Comparison of ENCODE assay signal across 15 mouse cellular contexts in genomic region chr9:96870104-96870503, GRCm38 (mm10). TPM values are rescaled to one million over a fixed set of nuclear protein-coding genes. Genes with fewer than 3 reads are reported as not detected.
DNase-seq lines count a peak whose midpoint lies in the region; ATAC-seq and TF ChIP-seq lines count a peak whose summit lies in the region.
"Had no signal": no experiment of that assay in that cellular context is flagged by ENCODE, and none has a peak within 500 bp of the region (broad histone marks: within the 10 kb centered on the region; RNA-seq: fewer than 3 reads in every experiment).

No protein-coding gene starts in this region.

- in situ Hi-C loops in CH12.LX (cut with MboI; ENCODE audit: low pct_ligation_motif_present, low pct_unique_long_range_greater_than_20kb, low sequenced_read_pairs), result no loop called here

- no peak overlapping the region for H3K4me3 ChIP-seq in heart, embryonic 11.5 days (ENCODE audit: low read depth, low read length)
- H3K4me3 ChIP-seq in CH12.LX (replicated peaks in 1 of 3; ENCODE audit: low read depth in 2 of 3, low read length in 2 of 3, poor library complexity in 1 of 3), result no peak overlapping the region
- H3K4me3 ChIP-seq: erythroblast, embryonic 14.5 days; hindbrain, embryonic 12.5 days; limb, embryonic 12.5 days; stomach, embryonic 15.5 days had no signal

- no peak overlapping the region for H3K9ac ChIP-seq in heart, embryonic 11.5 days (ENCODE audit: low read depth, low read length)
- H3K9ac ChIP-seq in CH12.LX (ENCODE audit: insufficient read depth, low read depth), result no peak overlapping the region
- H3K9ac ChIP-seq: hindbrain, embryonic 12.5 days; limb, embryonic 12.5 days; stomach, embryonic 15.5 days had no signal

- H3K4me1 ChIP-seq in heart, embryonic 11.5 days (ENCODE audit: control insufficient read depth, insufficient read depth, low read length), result peaks cover 10% of the 10 kb centered on the region
- peaks cover 9 to 62% of the 10 kb centered on the region in 2 experiments; a peak in 3 of 4 replicates for H3K4me1 ChIP-seq in CH12.LX (ENCODE audit: control insufficient read depth in 1 of 2, insufficient read depth in 2 of 2)
- H3K4me1 ChIP-seq: stomach, embryonic 15.5 days had no signal

- H3K36me3 ChIP-seq in heart, embryonic 11.5 days (ENCODE audit: control insufficient read depth, insufficient read depth, low read length), result no peaks in the 10 kb centered on the region
- H3K36me3 ChIP-seq in CH12.LX (replicated peaks in 1 of 2; ENCODE audit: control insufficient read depth in 1 of 2, insufficient read depth in 1 of 2, low read length in 1 of 2), result peaks cover 0 to 12% of the 10 kb centered on the region in 2 experiments
- H3K36me3 ChIP-seq: hindbrain, embryonic 12.5 days; limb, embryonic 12.5 days; stomach, embryonic 15.5 days had no signal

- dilution Hi-C loops in CH12.LX (cut with MboI; ENCODE audit: extremely low pct_ligation_motif_present, extremely low pct_unique_long_range_greater_than_20kb, low sequenced_read_pairs), result no loop called here

- H3K9me3 ChIP-seq in heart, embryonic 11.5 days (replicated peaks; ENCODE audit: control insufficient read depth, low read length), result 0 out of 2 replicates have a peak, but pooled peaks cover 3% of the 10 kb centered on the region
- H3K9me3 ChIP-seq in CH12.LX (replicated peaks; ENCODE audit: low read length), result peaks cover 8% of the 10 kb centered on the region

- 65% methylated on average over 8 of the region's 8 CpGs for WGBS in heart, embryonic 11.5 days (ENCODE audit: insufficient replicate concordance)

- no peaks in the 10 kb centered on the region for H3K79me2 ChIP-seq in CH12.LX (replicated peaks; ENCODE audit: control insufficient read depth, extremely low read depth, insufficient read depth, poor library complexity, severe bottlenecking)

- no peak for TF ChIP-seq CTCF in CH12.LX (conservative IDR thresholded peaks at IDR 0.05 in 1 of 2, IDR thresholded peaks at IDR 0.05 in 1 of 2; ENCODE audit: low read depth in 2 of 2, low read length in 2 of 2)

- TF ChIP-seq EP300 in CH12.LX (IDR thresholded peaks at IDR 0.05; ENCODE audit: low read length), result no peak

- H3K27ac ChIP-seq in heart, embryonic 11.5 days (ENCODE audit: low read depth, low read length), result peak overlapping the region; percentile 41; the same call in 1 of the 2 replicates
- no peak overlapping the region for H3K27ac ChIP-seq in CH12.LX (ENCODE audit: insufficient read depth, low read depth)
- H3K27ac ChIP-seq: hindbrain, embryonic 12.5 days; limb, embryonic 12.5 days; stomach, embryonic 15.5 days had no signal

- no peaks in the 10 kb centered on the region for H3K27me3 ChIP-seq in heart, embryonic 11.5 days (ENCODE audit: control insufficient read depth, insufficient read depth, low read length)
- no peaks in the 10 kb centered on the region for H3K27me3 ChIP-seq in CH12.LX (replicated peaks)
- H3K27me3 ChIP-seq: hindbrain, embryonic 12.5 days; limb, embryonic 12.5 days; stomach, embryonic 15.5 days had no signal

- ATAC-seq in heart, embryonic 11.5 days (replicated peaks; ENCODE audit: insufficient number of reproducible peaks, low FRiP score, low TSS enrichment), result no peak
- ATAC-seq in common myeloid progenitor, adult 5-6 weeks (replicated peaks; ENCODE audit: low read depth, poor library complexity, severe bottlenecking), result peak; percentile 54; the same call in 1 of the 2 replicates
- no peak for ATAC-seq in activated CD4-positive, CD25-positive, alpha-beta regulatory T cell, adult 4 months
- no peak for ATAC-seq in erythroid progenitor cell, adult 5-6 weeks (replicated peaks; ENCODE audit: low FRiP score, poor library complexity, severe bottlenecking)

- H3K4me2 ChIP-seq in heart, embryonic 11.5 days, result no peak overlapping the region
- no peak overlapping the region for H3K4me2 ChIP-seq in CH12.LX (ENCODE audit: insufficient read depth, low read depth, poor library complexity, severe bottlenecking)
- H3K4me2 ChIP-seq: hindbrain, embryonic 12.5 days; limb, embryonic 12.5 days; stomach, embryonic 15.5 days had no signal

- DNase-seq in heart, postnatal 4 days, result no peak
- peak; percentile 52 for DNase-seq in CH12.LX (ENCODE audit: extremely low read depth)
- peak; percentile 18 for DNase-seq in lung, postnatal 14 days
- DNase-seq in frontal cortex, postnatal 36 days (ENCODE audit: low spot score in 2 of 2), result no peak
- DNase-seq: adrenal gland, postnatal 14 days; embryo, embryonic 11 days; right cerebral cortex, postnatal 4 days had no signal

- TF ChIP-seq POLR2A in CH12.LX (IDR thresholded peaks at IDR 0.05; ENCODE audit: low read depth, low read length), result no peak

- no peak for TF ChIP-seq RAD21 in CH12.LX (IDR thresholded peaks at IDR 0.05; ENCODE audit: low read depth, low read length)

TF ChIP-seq in CH12.LX, 34 proteins besides CTCF, POLR2A, EP300 and RAD21:
- no peak for TF ChIP-seq NELFE (IDR thresholded peaks at IDR 0.05; ENCODE audit: low read depth, low read length)

RNA-seq across cellular contexts. Expression of gene Pxylp1, which starts 22.4 kb away (rescaled TPM):
- 31.3 and 33.7 TPM in 2 replicates for polyA plus RNA-seq in heart, embryonic 11.5 days (2014; fragmentation: Nextera tagmentation; extraction: Ambion mirVana)
- 10 to 100 TPM; 22.0 to 28.3 TPM for total RNA-seq in heart, postnatal 4 days (2021)
- 6.2 and 7.8 TPM in 2 replicates for total RNA-seq in CH12.LX (2012; rRNA removed)
- total RNA-seq in CH12.LX (2014; rRNA removed), result 8.3 TPM in 2 replicates
- 10.1 and 12.0 TPM in 2 replicates for polyA plus RNA-seq in CH12.LX (2012; ENCODE audit: insufficient read length, low read depth)
- total RNA-seq in common myeloid progenitor, adult 5-6 weeks (2017), result 17.8 and 21.7 TPM in 2 replicates
- 10 to 100 TPM; 10.5 to 11.5 TPM for polyA plus RNA-seq in activated CD4-positive, CD25-positive, alpha-beta regulatory T cell, adult 4 months (2017; shearing (Covaris generic))
- 14.8 and 20.1 TPM in 2 replicates for total RNA-seq in erythroid progenitor cell, adult 5-6 weeks (2015; ENCODE audit: low replicate concordance)
- total RNA-seq in erythroid progenitor cell, adult 5-6 weeks (2017; ENCODE audit: low replicate concordance), result 5.4 and 8.7 TPM in 2 replicates

Comparison
In these comparisons a context has a peak if more than half of its experiments do, and no peak if none do; other contexts are left out.
1. DNase-seq: peak in CH12.LX (single experiment) and lung, postnatal 14 days (single experiment); none in heart, postnatal 4 days (single experiment) and frontal cortex, postnatal 36 days (0 of 2).